Mouse (Mus musculus): ENCODE results near the gene Pld1.

Pld1 gene

GRCm38 (mm10) chr3:27938381-27939323, at the start of gene Pld1:
Pld1 (plus strand) TSS chr3:27938695.
- TF ChIP-seq GATA4 (IDR thresholded peaks at IDR 0.05; ENCODE audit: insufficient replicate concordance, low read length), result no peak

DNA sequence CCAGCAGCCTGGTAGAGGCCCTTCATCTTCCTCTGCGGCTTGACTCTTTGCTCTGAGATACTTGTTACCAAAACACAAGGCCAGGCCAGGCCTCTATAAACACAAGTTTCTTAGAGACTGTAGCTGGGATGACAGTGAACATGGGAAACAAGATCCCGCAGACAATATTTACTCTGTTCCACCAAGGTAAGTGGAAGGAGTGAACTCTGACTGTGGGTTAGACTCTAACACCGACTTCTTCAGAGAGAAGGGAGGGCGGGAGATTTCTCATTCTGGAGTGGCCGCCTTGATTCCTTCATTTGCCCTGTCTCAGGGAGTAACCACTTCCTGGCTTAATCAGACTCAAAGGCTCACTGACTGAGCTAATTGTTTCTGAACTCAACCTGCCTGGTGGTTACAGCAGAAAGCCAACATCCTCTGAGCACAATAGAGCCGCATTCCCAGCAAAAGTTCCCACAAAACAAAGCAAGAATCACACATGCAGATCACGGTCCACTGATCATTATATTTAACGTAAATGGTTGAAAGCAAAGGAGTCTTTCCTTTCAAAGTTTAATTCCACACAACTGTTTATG, 42.1 kb upstream of the Pld1 start, which contains the start of gene Tmem212:
Gene Tmem212, minus strand, starts transcription at position 51 of the 575 bp plus-strand sequence.
- TF ChIP-seq GATA4 (IDR thresholded peaks at IDR 0.05; ENCODE audit: insufficient replicate concordance, low read length), result no peak

- no peak for TF ChIP-seq GATA4 (IDR thresholded peaks at IDR 0.05; ENCODE audit: insufficient replicate concordance, low read length)
Measured at GRCm38 (mm10) chr3:27898178-27898577, 40.3 kb upstream of the Pld1 start.

- TF ChIP-seq GATA4 (IDR thresholded peaks at IDR 0.05; ENCODE audit: insufficient replicate concordance, low read length), result no peak; the same call in 1 of the 2 replicates
Measured at GRCm38 (mm10) chr3:27899012-27899726, 39.3 kb upstream of the Pld1 start.

DNA sequence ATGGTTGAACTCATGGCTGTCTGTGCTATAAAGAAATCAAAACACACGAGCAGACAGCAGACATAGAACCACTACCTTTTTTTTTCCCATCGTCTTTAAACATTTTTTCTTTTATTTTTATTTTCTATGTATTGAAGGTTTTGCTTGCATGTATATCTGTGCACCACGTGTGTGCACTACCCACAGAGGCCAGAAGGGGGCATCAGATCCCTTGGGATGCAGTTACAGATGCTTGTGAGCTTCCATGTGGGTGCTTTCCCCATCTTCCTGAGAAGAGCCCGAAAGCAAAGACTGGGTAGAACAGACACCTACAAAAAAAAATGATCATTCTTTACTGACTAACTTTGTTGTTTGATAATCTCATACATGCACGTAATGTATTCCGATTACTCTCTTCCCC, 36.6 kb upstream of the Pld1 start:
- TF ChIP-seq GATA4 (IDR thresholded peaks at IDR 0.05; ENCODE audit: insufficient replicate concordance, low read length), result no peak

- no peak for TF ChIP-seq GATA4 (IDR thresholded peaks at IDR 0.05; ENCODE audit: insufficient replicate concordance, low read length)
Measured at GRCm38 (mm10) chr3:27904659-27905330, 33.7 kb upstream of the Pld1 start.

DNA sequence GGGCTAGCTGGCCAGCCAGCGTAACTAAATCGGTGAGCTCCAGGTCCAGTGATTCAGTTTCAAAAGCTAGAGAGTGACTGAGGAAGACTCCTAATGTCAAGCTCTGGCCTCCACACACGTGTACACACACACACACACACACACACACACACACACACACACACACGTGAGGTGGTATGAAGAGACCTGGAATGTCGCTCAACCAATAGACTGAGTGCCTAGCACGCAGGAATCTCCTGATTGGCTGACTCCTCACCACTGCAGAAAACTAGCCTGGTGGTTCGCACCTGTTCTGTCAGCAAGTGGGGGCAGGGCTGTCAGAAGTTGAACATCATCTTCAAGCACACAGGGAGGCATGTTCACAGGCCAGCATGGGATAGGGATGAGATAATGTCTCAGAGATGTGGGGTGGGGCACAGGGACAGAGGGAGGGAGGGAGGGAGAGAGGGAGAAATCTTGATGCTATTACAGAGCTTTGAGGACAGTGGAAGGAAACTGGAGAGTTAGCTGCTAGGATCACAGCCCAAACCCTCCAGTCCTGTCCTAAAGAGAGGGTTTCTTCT, 31.8 kb upstream of the Pld1 start:
- no peak for TF ChIP-seq GATA4 (IDR thresholded peaks at IDR 0.05; ENCODE audit: insufficient replicate concordance, low read length)

DNA sequence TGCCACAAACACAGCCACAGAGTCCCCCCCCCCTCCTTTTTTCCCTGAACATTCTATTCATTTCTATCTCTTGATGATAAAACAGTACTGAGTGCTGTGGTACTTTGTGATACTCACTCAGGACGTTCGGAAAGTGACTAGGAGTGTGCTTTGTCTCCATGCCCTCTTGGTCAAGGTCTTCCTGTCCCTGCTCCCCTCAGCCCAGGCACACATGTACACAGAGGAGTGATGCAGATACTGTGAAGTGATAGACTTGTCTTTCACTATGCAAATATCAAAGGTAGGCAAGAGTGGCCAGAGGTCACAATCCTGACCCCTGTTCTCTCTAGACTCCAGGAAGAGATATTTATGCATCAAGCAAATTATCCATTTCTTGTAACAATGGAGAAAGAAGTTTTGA, 31.2 kb upstream of the Pld1 start:
- TF ChIP-seq GATA4 (IDR thresholded peaks at IDR 0.05; ENCODE audit: insufficient replicate concordance, low read length), result no peak

- no peak for TF ChIP-seq GATA4 (IDR thresholded peaks at IDR 0.05; ENCODE audit: insufficient replicate concordance, low read length)
Measured at GRCm38 (mm10) chr3:27908316-27908715, 30.2 kb upstream of the Pld1 start.

DNA sequence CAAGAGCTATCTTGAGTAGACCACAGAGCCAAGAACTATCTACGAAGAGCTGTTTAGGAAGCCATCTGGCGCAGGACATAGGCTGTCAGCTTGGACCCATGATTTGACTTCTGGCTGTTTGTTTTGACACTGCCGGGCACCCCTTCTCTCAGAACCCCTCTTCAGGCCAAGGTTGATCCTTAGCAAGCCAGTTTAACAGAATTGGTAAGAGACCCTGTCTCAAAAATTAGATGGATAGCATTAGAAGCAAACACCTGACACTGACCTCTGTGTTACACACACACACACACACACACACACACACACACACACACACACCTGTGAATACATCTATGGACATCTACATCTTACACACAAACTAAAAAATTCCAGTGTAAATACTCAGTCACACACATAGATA, 29.5 kb upstream of the Pld1 start:
- no peak for TF ChIP-seq GATA4 (IDR thresholded peaks at IDR 0.05; ENCODE audit: insufficient replicate concordance, low read length)

DNA sequence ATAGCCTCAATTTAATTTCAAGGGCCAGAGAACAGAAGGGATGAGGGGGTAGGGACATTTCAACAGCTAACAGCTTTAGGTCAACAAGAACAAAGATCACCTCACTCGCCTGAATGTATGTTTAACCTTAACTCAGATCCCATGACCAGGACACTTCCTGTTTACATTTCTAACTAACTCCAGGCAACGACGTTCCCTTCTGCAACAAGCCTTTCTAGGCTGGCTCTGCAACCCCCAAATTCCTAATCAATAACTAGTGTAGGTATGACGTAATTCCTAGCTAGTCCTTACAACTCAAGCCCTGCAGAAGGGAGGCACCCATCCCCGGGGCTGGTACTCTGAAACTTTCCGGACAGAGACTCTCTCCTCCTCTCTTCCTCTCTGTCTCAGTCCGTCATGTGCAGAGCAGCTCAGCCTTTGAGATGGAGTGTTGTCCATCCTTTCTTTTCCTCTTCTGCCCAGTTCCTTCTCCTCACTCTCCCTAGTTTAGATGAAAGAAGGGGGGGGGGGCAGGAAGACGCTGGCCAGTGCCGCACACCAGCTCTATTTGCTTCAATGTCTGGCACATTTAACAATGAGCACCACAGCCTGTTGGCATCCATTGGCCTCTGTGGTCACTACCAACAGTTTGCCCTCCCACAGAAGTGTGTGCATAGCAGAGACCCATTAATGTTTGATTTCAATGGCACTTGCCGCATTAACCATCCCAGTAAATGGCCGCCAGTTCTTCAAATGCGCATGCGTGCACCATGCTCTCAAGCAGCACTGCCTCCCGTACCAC, 19.6 kb upstream of the Pld1 start:
- no peak for TF ChIP-seq GATA4 (IDR thresholded peaks at IDR 0.05; ENCODE audit: insufficient replicate concordance, low read length)

DNA sequence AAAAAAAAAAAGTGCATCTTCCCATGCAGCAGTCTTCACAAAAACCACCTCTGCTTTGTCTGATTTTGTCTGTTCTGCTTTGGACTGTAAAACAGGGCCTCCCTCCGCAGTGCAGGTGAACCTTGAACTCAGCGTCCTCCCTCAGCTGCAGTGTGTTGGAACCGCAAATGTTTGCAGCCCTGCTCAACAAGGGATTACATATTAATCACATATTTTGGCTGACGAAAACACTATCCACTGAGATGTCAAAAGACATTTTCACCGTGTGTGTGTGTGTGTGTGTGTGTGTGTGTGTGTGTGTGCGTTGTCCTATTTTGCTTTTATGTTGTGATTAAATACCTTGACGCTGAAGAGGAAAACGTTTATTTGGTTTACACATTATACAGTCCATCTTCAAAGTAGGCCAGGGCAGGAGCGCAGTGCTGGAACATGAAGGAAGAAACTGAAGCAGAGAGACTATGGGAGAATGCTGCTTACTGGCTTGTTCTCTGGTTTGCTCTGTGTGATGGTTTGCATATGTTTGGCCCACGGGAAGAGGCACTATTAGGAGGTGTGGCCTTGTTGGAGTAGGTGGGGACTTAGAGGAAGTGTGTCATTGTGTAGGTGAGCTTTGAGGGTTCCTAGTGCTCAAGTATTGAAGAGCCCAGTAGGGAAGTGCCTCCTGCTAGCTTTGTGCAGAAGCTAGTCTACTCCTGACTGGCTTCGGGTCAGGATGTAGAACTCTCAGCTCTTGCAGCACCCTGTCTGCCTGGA, 17.1 kb upstream of the Pld1 start:
- no peak for TF ChIP-seq GATA4 (IDR thresholded peaks at IDR 0.05; ENCODE audit: insufficient replicate concordance, low read length)

GRCm38 (mm10) chr3:27924037-27924436, 14.5 kb upstream of the Pld1 start:
- no peak for TF ChIP-seq GATA4 (IDR thresholded peaks at IDR 0.05; ENCODE audit: insufficient replicate concordance, low read length)

All from liver, adult (tissue).